Mouse (Mus musculus): Measurements from ENCODE around the gene Gbf1. TPM values are rescaled to one million over a fixed set of nuclear protein-coding genes. Genes with fewer than 3 reads are reported as not detected.
"Not testable (repeated sequence)": the region's sequence is repeated elsewhere in the genome, so short reads cannot be mapped to it uniquely, and the experiment has no call there.

The Gbf1 gene
- polyA plus RNA-seq, 1 experiment from 2014 or later = 54.1 TPM

DNA sequence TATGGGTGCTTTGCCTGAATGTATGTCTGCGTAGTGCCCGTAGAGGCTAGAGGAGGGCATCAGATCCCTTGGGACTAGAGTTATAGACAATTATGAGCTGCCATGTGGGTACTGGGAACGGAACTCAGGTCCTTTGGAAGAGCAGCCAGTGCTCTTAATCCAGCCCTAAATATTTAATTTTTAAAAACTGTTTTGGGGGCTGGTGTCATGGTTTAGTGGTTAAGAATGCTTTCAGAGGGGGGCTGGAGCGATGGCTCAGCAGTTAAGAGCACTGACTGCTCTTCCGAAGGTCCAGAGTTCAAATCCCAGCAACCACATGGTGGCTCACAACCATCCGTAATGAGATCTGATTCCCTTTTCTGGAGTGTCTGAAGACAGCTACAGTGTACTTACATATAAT lies 22.6 kb upstream of the Gbf1 start:
- H3K4me3 ChIP-seq; ATAC-seq (ENCODE audit: insufficient number of reproducible peaks, low FRiP score); H3K27ac ChIP-seq (ENCODE audit: poor library complexity, severe bottlenecking); H3K4me1 ChIP-seq (replicated peaks); H3K36me3 ChIP-seq; H3K9ac ChIP-seq; H3K9me3 ChIP-seq (replicated peaks); H3K4me2 ChIP-seq: not testable (repeated sequence)
- WGBS = 68% methylated on average over 6 of the region's 6 CpGs
- H3K27me3 ChIP-seq (replicated peaks) = peaks cover 54% of the 10 kb centered on the region

DNA sequence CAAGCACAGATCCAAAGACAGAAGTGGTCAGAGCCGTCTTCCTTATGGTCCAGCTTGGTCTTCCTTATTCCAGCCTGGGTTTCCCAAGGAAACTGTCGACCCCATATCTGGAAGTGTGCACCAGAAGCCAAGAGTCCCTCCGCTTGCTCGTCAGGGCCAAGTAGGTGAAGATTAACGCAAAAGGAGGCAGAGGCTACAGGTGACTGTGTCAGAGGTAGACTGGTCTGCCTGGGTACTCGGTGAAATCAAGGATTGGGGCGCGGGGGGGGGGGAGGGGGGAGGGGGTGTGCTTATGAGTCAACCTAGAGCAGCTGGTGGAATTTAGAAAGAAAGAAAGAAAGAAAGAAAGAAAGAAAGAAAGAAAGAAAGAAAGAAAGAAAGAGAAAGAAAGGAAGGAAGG lies 21.0 kb upstream of the Gbf1 start:
- ATAC-seq (ENCODE audit: insufficient number of reproducible peaks, low FRiP score) = no peak
- H3K4me3 ChIP-seq = peak overlapping the region; percentile 39
- peaks cover 64% of the 10 kb centered on the region for H3K27me3 ChIP-seq (replicated peaks)
- H3K9ac ChIP-seq = no peak overlapping the region
- H3K36me3 ChIP-seq = no peaks in the 10 kb centered on the region
- no peak overlapping the region for H3K27ac ChIP-seq (ENCODE audit: poor library complexity, severe bottlenecking)
- H3K9me3 ChIP-seq (replicated peaks) = no peaks in the 10 kb centered on the region
- H3K4me2 ChIP-seq = peak overlapping the region; percentile 70
- 8% methylated on average over 6 of the region's 8 CpGs for WGBS
- H3K4me1 ChIP-seq (replicated peaks) = peaks cover 17% of the 10 kb centered on the region

DNA sequence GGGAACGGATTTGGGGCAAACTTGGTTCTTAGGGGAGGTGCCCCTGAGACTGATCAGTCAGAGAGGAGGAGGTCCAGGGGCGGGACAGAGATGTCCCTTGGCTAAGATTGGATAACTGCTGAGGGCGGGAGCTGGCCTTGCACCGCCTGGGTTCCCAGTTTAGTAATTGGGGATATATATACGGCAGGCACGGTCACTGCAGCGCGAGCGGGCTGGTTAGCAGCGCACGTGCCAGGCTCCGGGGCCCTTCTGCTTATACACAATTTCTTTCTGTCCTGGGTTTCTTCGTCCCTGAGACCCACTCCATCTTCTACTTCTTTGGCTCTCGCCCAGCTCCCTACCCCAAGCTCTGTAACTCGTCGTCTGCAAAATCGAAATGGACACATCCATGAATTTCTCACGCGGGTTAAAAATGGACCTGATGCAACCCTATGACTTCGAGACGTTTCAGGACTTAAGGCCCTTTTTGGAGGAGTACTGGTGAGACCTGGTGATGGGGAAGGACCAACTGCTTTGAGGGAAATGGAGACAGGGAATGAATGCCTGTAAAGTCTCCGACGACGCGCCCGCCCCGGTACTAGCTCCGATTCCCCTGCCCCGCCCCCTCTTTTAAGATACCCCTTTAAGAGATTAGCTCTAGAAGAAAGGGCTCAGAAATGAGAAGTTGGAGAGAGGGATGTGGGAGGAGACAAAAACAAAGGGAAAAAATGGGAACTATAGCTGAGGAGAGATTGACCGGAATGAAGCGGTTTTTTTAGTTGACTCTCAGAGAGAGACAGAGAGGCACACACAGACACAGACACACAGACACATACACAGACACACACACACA lies 20.4 kb upstream of the Gbf1 start, which contains the start of gene Elovl3:
Gene Elovl3, plus strand, starts transcription at position 204 of the 832 bp plus-strand sequence.
- H3K9ac ChIP-seq = peak within 1 kb of the TSS; percentile 26; the same call in 1 of the 2 replicates
- H3K36me3 ChIP-seq = no peaks in the 10 kb centered on the region
- peaks cover 70% of the 10 kb centered on the region for H3K27me3 ChIP-seq (replicated peaks)
- no peak within 1 kb of the TSS for H3K27ac ChIP-seq (ENCODE audit: poor library complexity, severe bottlenecking)
- peaks cover 23% of the 10 kb centered on the region for H3K4me1 ChIP-seq (replicated peaks)
- no peak for ATAC-seq (ENCODE audit: insufficient number of reproducible peaks, low FRiP score)
- WGBS = 4% methylated on average over 31 of the region's 31 CpGs
- H3K9me3 ChIP-seq (replicated peaks) = no peaks in the 10 kb centered on the region
- peak within 1 kb of the TSS; percentile 70 for H3K4me2 ChIP-seq
- H3K4me3 ChIP-seq = peak within 1 kb of the TSS; percentile 39

DNA sequence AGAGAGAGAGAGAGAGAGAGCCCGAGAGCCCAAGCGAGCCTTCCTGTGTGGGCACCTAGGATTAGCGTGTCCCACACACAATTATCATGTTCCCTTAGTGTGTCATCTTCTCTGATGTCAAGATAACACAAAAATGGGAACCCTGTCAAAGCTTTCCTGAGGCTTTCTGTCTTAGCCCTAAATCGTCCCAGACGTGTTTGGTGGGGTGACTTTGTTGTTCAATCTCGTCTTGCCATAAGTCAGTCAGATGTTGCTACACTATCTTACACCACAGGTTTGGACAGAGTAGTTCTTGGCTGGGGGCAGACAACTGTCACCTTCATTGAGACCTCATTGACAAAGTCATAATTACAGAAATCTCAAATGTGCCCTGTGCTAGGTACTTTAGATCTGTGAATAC lies 19.7 kb upstream of the Gbf1 start:
- ATAC-seq (ENCODE audit: insufficient number of reproducible peaks, low FRiP score) = no peak
- no peaks in the 10 kb centered on the region for H3K9me3 ChIP-seq (replicated peaks)
- no peaks in the 10 kb centered on the region for H3K36me3 ChIP-seq
- peaks cover 27% of the 10 kb centered on the region for H3K4me1 ChIP-seq (replicated peaks)
- 0 out of 2 replicates have a peak overlapping the region, but pooled peaks have one; percentile 70 for H3K4me2 ChIP-seq
- H3K27ac ChIP-seq (ENCODE audit: poor library complexity, severe bottlenecking) = no peak overlapping the region
- peaks cover 72% of the 10 kb centered on the region for H3K27me3 ChIP-seq (replicated peaks)
- no peak overlapping the region for H3K9ac ChIP-seq
- WGBS = 36% methylated on average over 6 of the region's 6 CpGs
- no peak overlapping the region for H3K4me3 ChIP-seq

DNA sequence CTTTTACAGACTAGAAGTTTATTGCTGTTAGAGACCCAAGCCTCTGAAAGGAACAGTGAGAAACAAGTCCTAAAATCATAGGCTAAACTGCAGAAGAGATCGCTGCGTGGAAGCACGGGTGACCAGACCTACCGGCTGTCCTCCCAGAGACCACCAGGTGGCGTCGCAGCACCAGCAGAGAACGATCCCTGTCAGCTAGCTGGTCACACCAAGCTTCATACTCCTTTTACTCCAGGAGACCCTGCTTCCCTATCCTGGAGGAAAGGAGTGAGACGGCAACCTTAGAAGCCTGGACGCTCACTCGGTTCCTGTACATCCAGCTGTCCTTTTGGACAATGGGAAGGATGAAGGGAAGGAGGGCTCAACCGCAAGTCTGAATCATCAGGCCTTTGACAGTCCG lies 17.0 kb upstream of the Gbf1 start:
- H3K9ac ChIP-seq = peak overlapping the region; percentile 67; the same call in 1 of the 2 replicates

DNA sequence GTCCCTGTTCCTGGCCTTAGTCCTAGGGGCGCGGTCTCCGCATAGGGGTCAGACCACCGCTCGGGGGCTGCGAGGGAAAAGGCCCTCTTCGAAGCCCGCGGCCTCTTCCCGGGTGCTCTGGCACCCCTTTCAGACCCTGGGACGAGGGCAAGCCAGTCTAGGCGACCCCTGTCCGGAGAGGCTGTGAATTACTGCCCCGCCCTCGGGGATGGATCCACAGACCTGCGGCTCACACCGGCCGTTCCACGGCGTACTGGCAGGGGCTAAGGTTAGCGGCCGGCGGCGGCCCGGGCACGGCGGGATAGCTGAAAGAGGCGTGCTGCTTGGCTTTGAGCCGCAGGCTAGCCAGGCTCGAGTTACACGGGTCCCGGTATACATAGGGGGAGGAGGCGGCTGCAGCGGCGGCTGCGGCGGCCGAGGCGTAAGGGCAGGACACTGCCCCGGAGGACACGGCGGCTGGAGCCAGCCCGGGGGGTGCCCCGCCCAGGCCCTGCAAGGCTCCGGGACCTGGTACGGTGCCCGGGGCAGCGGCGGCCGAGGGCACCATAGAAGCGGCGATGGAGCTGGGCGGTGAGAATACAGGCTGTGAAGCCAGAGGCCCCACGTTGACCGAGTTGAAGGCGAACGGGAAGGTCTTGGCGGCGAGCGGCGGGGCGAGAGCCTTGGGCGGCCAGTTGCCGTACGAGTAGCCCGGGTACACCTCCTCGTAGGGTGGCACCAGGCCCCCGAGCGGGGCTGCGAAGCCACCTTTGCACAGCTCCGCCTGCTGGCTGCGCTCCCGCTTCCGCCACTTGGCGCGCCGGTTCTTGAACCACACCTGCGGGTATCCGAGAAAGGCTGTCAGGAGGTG lies 16.3 kb upstream of the Gbf1 start:
- Histone ChIP-seq H3K9me3 (replicated peaks) (no peaks in the 10 kb centered on the region), H3K4me2 (peak overlapping the region; percentile 99), H3K9ac (peak overlapping the region; percentile 67), H3K36me3 (no peaks in the 10 kb centered on the region), H3K27me3 (replicated peaks) (peaks cover 74% of the 10 kb centered on the region), H3K4me3 (peak overlapping the region; percentile 59), H3K27ac (ENCODE audit: poor library complexity, severe bottlenecking) (no peak overlapping the region), H3K4me1 (replicated peaks) (peaks cover 41% of the 10 kb centered on the region)
- ATAC-seq (ENCODE audit: insufficient number of reproducible peaks, low FRiP score) = peak; percentile 20; the same call in 1 of the 2 replicates
- WGBS = under 1% methylated on average over 78 of the region's 79 CpGs

More for the DNA sequence above, 17.0 kb upstream of the Gbf1 start:
- H3K9me3 ChIP-seq (replicated peaks) = no peaks in the 10 kb centered on the region
- no peak overlapping the region for H3K27ac ChIP-seq (ENCODE audit: poor library complexity, severe bottlenecking)
- 4% methylated on average over 12 of the region's 12 CpGs for WGBS
- no peaks in the 10 kb centered on the region for H3K36me3 ChIP-seq
- H3K4me1 ChIP-seq (replicated peaks) = peaks cover 34% of the 10 kb centered on the region
- peak; percentile 46; the same call in 1 of the 2 replicates for ATAC-seq (ENCODE audit: insufficient number of reproducible peaks, low FRiP score)
- peak overlapping the region; percentile 59 for H3K4me3 ChIP-seq
- peak overlapping the region; percentile 99 for H3K4me2 ChIP-seq
- peaks cover 80% of the 10 kb centered on the region for H3K27me3 ChIP-seq (replicated peaks)

DNA sequence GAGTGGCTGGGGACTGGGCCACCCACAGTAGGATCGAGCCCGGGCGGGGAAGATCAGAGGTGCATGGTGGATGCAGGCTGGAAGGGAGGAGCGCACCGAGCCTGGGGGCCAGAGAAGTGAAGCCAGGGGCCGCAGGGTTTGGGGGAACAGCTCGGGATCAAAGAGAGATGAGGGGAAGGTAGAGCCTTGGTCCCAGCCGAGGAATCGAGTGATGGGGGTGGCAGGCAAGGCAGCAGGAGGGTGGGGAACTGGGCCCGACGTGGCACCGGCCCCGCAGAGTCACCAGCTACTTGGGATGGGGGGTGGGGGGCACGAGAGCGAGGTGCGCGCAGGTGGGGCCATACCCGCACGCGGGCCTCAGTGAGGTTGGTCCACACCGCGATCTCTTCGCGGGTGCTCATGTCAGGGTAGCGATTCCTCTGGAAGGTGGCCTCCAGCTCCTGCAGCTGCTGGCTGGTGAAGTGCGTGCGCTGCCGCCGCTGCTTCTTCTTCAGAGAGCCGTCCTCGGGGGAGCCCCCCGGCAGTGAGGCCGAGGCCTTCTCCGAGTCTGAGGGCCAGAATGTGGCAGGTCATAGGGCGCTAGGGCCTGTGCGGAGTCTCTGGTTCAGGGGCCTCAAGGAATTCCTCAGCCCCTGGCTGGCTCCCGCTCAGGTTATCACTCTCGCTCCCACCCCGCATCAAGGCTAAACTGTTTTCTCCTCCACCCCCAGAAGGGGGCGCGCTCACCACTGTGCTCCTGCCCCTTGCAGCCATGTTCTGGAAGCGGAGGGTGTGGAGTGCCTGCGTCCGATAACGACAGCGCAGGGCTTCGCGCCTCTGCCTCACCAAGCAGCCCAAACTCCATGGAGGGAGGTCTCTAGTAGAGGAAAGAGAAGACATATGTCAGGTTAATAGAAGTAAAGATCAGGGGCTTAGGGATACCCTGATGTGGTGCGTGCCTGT lies 15.4 kb upstream of the Gbf1 start:
- peak overlapping the region; percentile 99 for H3K4me2 ChIP-seq
- no peak overlapping the region for H3K27ac ChIP-seq (ENCODE audit: poor library complexity, severe bottlenecking)
- peaks cover 45% of the 10 kb centered on the region for H3K4me1 ChIP-seq (replicated peaks)
- WGBS = 3% methylated on average over 49 of the region's 49 CpGs
- peak overlapping the region; percentile 67 for H3K9ac ChIP-seq
- peak; percentile 55 for ATAC-seq (ENCODE audit: insufficient number of reproducible peaks, low FRiP score)
- peaks cover 68% of the 10 kb centered on the region for H3K27me3 ChIP-seq (replicated peaks)
- no peaks in the 10 kb centered on the region for H3K36me3 ChIP-seq
- peak overlapping the region; percentile 59 for H3K4me3 ChIP-seq
- no peaks in the 10 kb centered on the region for H3K9me3 ChIP-seq (replicated peaks)

DNA sequence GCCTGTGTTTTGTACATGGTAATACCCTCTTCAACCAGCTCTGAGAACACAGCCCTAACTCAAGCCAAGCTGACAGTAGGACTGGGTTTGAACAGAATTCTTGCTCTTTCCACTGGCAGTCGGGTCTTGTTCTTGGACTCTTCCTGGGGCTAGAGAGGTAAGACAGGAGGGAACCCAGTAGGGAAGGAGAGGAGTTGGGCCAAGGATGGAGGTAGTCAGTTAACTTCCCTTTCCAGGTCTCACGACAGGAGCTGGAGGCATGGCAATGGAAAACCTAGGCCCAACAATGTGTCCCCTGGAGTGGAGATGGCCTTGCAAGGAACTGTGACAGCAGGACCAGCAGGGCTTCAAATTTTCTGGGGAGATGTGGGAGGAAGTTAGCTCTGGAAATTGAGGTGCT lies 12.0 kb upstream of the Gbf1 start:
- peaks cover 67% of the 10 kb centered on the region for H3K27me3 ChIP-seq (replicated peaks)
- WGBS = 60% methylated on average over 2 of the region's 2 CpGs
- peak overlapping the region; percentile 49 for H3K4me2 ChIP-seq
- no peaks in the 10 kb centered on the region for H3K36me3 ChIP-seq
- no peaks in the 10 kb centered on the region for H3K9me3 ChIP-seq (replicated peaks)
- H3K4me1 ChIP-seq (replicated peaks) = peaks cover 50% of the 10 kb centered on the region
- no peak overlapping the region for H3K9ac ChIP-seq
- no peak for ATAC-seq (ENCODE audit: insufficient number of reproducible peaks, low FRiP score)
- H3K27ac ChIP-seq (ENCODE audit: poor library complexity, severe bottlenecking) = peak overlapping the region; percentile 61
- H3K4me3 ChIP-seq = no peak overlapping the region

DNA sequence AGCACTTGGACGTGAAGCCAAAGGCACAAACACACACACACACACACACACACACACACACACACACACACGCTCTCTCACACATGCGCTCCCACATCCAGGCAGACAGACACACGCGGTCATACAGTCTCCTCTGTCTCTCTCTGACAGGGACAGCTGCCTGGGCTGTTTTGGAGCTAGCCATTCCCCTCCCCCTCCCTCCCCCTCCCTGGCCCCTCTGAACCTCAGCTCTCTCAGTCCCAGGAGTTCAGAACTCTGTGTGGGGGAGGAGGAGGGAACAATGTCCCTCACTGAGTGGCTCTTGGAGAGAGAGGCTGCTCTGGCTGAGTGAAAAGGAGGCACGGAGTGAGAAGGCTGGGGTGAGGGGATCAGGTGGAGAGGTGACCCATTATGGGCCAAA lies 11.2 kb upstream of the Gbf1 start:
- H3K4me3 ChIP-seq = no peak overlapping the region
- 25% methylated on average over 6 of the region's 6 CpGs for WGBS
- H3K27ac ChIP-seq (ENCODE audit: poor library complexity, severe bottlenecking) = peak overlapping the region; percentile 61
- H3K27me3 ChIP-seq (replicated peaks) = peaks cover 68% of the 10 kb centered on the region
- no peaks in the 10 kb centered on the region for H3K36me3 ChIP-seq
- H3K9me3 ChIP-seq (replicated peaks) = no peaks in the 10 kb centered on the region
- peak; percentile 58; the same call in 1 of the 2 replicates for ATAC-seq (ENCODE audit: insufficient number of reproducible peaks, low FRiP score)
- H3K4me2 ChIP-seq = peak overlapping the region; percentile 49
- peaks cover 42% of the 10 kb centered on the region for H3K4me1 ChIP-seq (replicated peaks)
- H3K9ac ChIP-seq = peak overlapping the region; percentile 55; the same call in 1 of the 2 replicates
